Mouse (Mus musculus): ENCODE results near the gene Dclk2.

DNA sequence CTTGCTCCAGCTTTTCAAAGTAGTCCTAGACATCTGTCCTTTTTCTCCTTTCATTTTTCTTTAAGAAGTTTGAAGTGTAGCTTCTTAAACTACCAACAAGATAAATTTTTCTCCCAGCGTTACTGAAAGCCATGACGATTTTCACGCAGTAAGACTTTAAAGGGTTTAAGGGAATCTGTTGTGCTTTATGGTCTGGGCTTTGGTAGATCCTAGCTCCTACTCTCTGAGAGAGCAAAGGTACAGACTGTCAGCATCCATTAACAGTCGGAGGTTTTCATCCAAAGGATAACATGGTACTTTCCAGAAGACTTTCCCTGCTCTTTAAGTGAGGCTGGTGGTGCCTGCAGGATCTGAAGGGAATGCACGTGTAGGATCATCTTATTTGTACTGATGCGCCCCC is 151.7 kb downstream of the Dclk2 start:
- TF ChIP-seq POLR2A (IDR thresholded peaks at IDR 0.05; ENCODE audit: low read depth, low read length), result no peak
- TF ChIP-seq CTCF (conservative IDR thresholded peaks at IDR 0.05; ENCODE audit: insufficient read depth, insufficient read length, low read depth, low read length), result no peak

Measured in kidney, adult 2 months (tissue).